In genomic region chr9:77828531-77828965, GRCm38 (mm10) we compare ENCODE assay signal across 10 mouse cellular contexts.
A peak's percentile ranks its signal among the peaks of the same experiment; 100 is the strongest.
DNase-seq lines count a peak whose midpoint lies in the region; ATAC-seq and TF ChIP-seq lines count a peak whose summit lies in the region.
"Had no signal": no experiment of that assay in that cellular context is flagged by ENCODE, and none has a peak within 500 bp of the region (broad histone marks: within the 10 kb centered on the region; RNA-seq: fewer than 3 reads in every experiment).

No protein-coding gene starts in this region.

- 0 out of 2 replicates have a peak, but pooled peaks have one; percentile 38 for ATAC-seq in hindbrain, postnatal 0 days
- ATAC-seq in hindbrain, embryonic 11.5 days (ENCODE audit: low FRiP score) = no peak
- peak; percentile 72 for ATAC-seq in embryonic facial prominence, embryonic 14.5 days (ENCODE audit: low read depth)
- ATAC-seq in hindbrain, embryonic 12.5 days (ENCODE audit: low FRiP score) = no peak

- no peak overlapping the region for H3K4me2 ChIP-seq in hindbrain, postnatal 0 days (ENCODE audit: low read depth, low read length)
- H3K4me2 ChIP-seq in hindbrain, embryonic 11.5 days (replicated peaks; ENCODE audit: low read depth, low read length) = no peak overlapping the region
- H3K4me2 ChIP-seq in embryonic facial prominence, embryonic 14.5 days (ENCODE audit: low read depth, low read length) = 0 out of 2 replicates have a peak overlapping the region, but pooled peaks have one; percentile 1
- H3K4me2 ChIP-seq in hindbrain, embryonic 12.5 days (replicated peaks) = no peak overlapping the region

- no peaks in the 10 kb centered on the region for H3K36me3 ChIP-seq in hindbrain, postnatal 0 days (ENCODE audit: insufficient read depth, low read length)
- no peaks in the 10 kb centered on the region for H3K36me3 ChIP-seq in hindbrain, embryonic 11.5 days (ENCODE audit: control insufficient read depth, insufficient read depth, low read length)
- H3K36me3 ChIP-seq in C2C12 (ENCODE audit: control insufficient read depth, insufficient read depth) = no peaks in the 10 kb centered on the region
- no peaks in the 10 kb centered on the region for H3K36me3 ChIP-seq in embryonic facial prominence, embryonic 14.5 days (ENCODE audit: control insufficient read depth, insufficient read depth, low read length)
- no peaks in the 10 kb centered on the region for H3K36me3 ChIP-seq in hindbrain, embryonic 12.5 days

- H3K9ac ChIP-seq in hindbrain, postnatal 0 days (replicated peaks; ENCODE audit: low read length) = no peak overlapping the region
- no peak overlapping the region for H3K9ac ChIP-seq in hindbrain, embryonic 11.5 days (ENCODE audit: low read depth, low read length)
- H3K9ac ChIP-seq in embryonic facial prominence, embryonic 14.5 days (ENCODE audit: low read depth, low read length) = no peak overlapping the region
- no peak overlapping the region for H3K9ac ChIP-seq in hindbrain, embryonic 12.5 days

- no peak overlapping the region for H3K27ac ChIP-seq in hindbrain, postnatal 0 days
- H3K27ac ChIP-seq in hindbrain, embryonic 11.5 days (ENCODE audit: low read depth, low read length) = no peak overlapping the region
- H3K27ac ChIP-seq in embryonic facial prominence, embryonic 14.5 days (replicated peaks; ENCODE audit: low read depth, low read length) = peak overlapping the region; percentile 44; the same call in 1 of the 2 replicates
- H3K27ac ChIP-seq in hindbrain, embryonic 12.5 days = no peak overlapping the region

- TF ChIP-seq CTCF in hindbrain, postnatal 0 days (IDR thresholded peaks at IDR 0.05; ENCODE audit: low read depth) = no peak
- TF ChIP-seq CTCF in C2C12 (IDR thresholded peaks at IDR 0.05; ENCODE audit: control insufficient read depth, insufficient read depth, insufficient read length) = no peak

- WGBS in hindbrain, postnatal 0 days = 69% methylated on average over 7 of the region's 7 CpGs
- 81% methylated on average over 7 of the region's 7 CpGs for WGBS in hindbrain, embryonic 11.5 days
- WGBS in embryonic facial prominence, embryonic 14.5 days = 41% methylated on average over 7 of the region's 7 CpGs
- 78% methylated on average over 7 of the region's 7 CpGs for WGBS in hindbrain, embryonic 12.5 days

- H3K27me3 ChIP-seq in hindbrain, postnatal 0 days (ENCODE audit: insufficient read depth, low read length) = no peaks in the 10 kb centered on the region
- H3K27me3 ChIP-seq in hindbrain, embryonic 11.5 days (ENCODE audit: control insufficient read depth, insufficient read depth, low read length) = no peaks in the 10 kb centered on the region
- no peaks in the 10 kb centered on the region for H3K27me3 ChIP-seq in C2C12 (ENCODE audit: control insufficient read depth, insufficient read depth, insufficient read length)
- H3K27me3 ChIP-seq in embryonic facial prominence, embryonic 14.5 days (replicated peaks; ENCODE audit: control insufficient read depth, insufficient read depth, low read length) = no peaks in the 10 kb centered on the region
- no peaks in the 10 kb centered on the region for H3K27me3 ChIP-seq in hindbrain, embryonic 12.5 days

- H3K79me2 ChIP-seq in C2C12 (ENCODE audit: control insufficient read depth, insufficient read depth) = no peaks in the 10 kb centered on the region

- H3K9me3 ChIP-seq in hindbrain, postnatal 0 days (ENCODE audit: low read length) = no peaks in the 10 kb centered on the region
- no peaks in the 10 kb centered on the region for H3K9me3 ChIP-seq in hindbrain, embryonic 11.5 days (ENCODE audit: control insufficient read depth, low read length)
- no peaks in the 10 kb centered on the region for H3K9me3 ChIP-seq in embryonic facial prominence, embryonic 14.5 days (ENCODE audit: control insufficient read depth, low read length)
- H3K9me3 ChIP-seq in hindbrain, embryonic 12.5 days (replicated peaks) = no peaks in the 10 kb centered on the region

- no peaks in the 10 kb centered on the region for H3K4me1 ChIP-seq in hindbrain, postnatal 0 days (ENCODE audit: insufficient read depth, low read length)
- H3K4me1 ChIP-seq in hindbrain, embryonic 11.5 days (replicated peaks; ENCODE audit: control insufficient read depth, insufficient read depth, low read length) = 0 out of 2 replicates have a peak, but pooled peaks cover 2% of the 10 kb centered on the region
- H3K4me1 ChIP-seq in embryonic facial prominence, embryonic 14.5 days (ENCODE audit: control insufficient read depth, insufficient read depth, low read length) = peaks cover 19% of the 10 kb centered on the region
- peaks cover 10% of the 10 kb centered on the region for H3K4me1 ChIP-seq in hindbrain, embryonic 12.5 days

- DNase-seq in hindbrain, postnatal 0 days (ENCODE audit: low spot score) = no peak
- no peak for DNase-seq in hindbrain, embryonic 11.5 days (ENCODE audit: low spot score)
- peak; percentile 61 for DNase-seq in embryonic facial prominence, embryonic 14.5 days (ENCODE audit: low spot score)
- DNase-seq in lung, postnatal 25 days (ENCODE audit: low spot score) = peak; percentile 54
- no peak for DNase-seq in thymus, postnatal 0 days (ENCODE audit: low spot score)
- DNase-seq in adrenal gland, adult 2 months = no peak
- DNase-seq: cerebellum, adult 8-10 months; thymus, postnatal 36 days had no signal

- no peak overlapping the region for H3ac ChIP-seq in C2C12 (ENCODE audit: control insufficient read depth, insufficient read length, low read depth)

- H3K4me3 ChIP-seq in hindbrain, postnatal 0 days (ENCODE audit: low read length) = no peak overlapping the region
- no peak overlapping the region for H3K4me3 ChIP-seq in hindbrain, embryonic 11.5 days (ENCODE audit: low read depth, low read length)
- H3K4me3 ChIP-seq in C2C12 (ENCODE audit: insufficient read depth, poor library complexity, severe bottlenecking) = no peak overlapping the region
- H3K4me3 ChIP-seq in embryonic facial prominence, embryonic 14.5 days (ENCODE audit: low read depth, low read length) = no peak overlapping the region
- no peak overlapping the region for H3K4me3 ChIP-seq in hindbrain, embryonic 12.5 days

- H3K79me3 ChIP-seq in C2C12 (ENCODE audit: low read depth) = no peaks in the 10 kb centered on the region

TF ChIP-seq in C2C12, 6 proteins besides CTCF, POLR2A, EP300 and RAD21:
- no peak for TF ChIP-seq MAX (IDR thresholded peaks at IDR 0.05)
- TF ChIP-seq USF1 (IDR thresholded peaks at IDR 0.05; ENCODE audit: low read depth) = peak; percentile 98
- TF ChIP-seq FOSL1 (IDR thresholded peaks at IDR 0.05; ENCODE audit: insufficient read depth, low read length, poor library complexity, severe bottlenecking) = peak; percentile 45
- TF ChIP-seq MYOG (IDR thresholded peaks at IDR 0.05; ENCODE audit: control insufficient read depth, extremely low read depth, insufficient read length) = no peak
- no peak for TF ChIP-seq MYOD1 (IDR thresholded peaks at IDR 0.05; ENCODE audit: control insufficient read depth, insufficient read length, low read depth)
- TF ChIP-seq CEBPB (IDR thresholded peaks at IDR 0.05; ENCODE audit: low read depth) = peak; percentile 98

Comparison
In these comparisons a context has a peak if more than half of its experiments do, and no peak if none do; other contexts are left out.
1. ATAC-seq: peak in hindbrain, postnatal 0 days (single experiment) and embryonic facial prominence, embryonic 14.5 days (single experiment); none in hindbrain, embryonic 11.5 days (single experiment) and hindbrain, embryonic 12.5 days (single experiment).
2. DNase-seq: peak in embryonic facial prominence, embryonic 14.5 days (single experiment) and lung, postnatal 25 days (single experiment); none in hindbrain, postnatal 0 days (single experiment), hindbrain, embryonic 11.5 days (single experiment), thymus, postnatal 0 days (single experiment) and adrenal gland, adult 2 months (single experiment).